Comparison of ENCODE assay signal across 15 mouse cellular contexts in genomic region chr8:83225598-83225997, GRCm38 (mm10). TPM values are rescaled to one million over a fixed set of nuclear protein-coding genes. Genes with fewer than 3 reads are reported as not detected.
"Had no signal": no experiment of that assay in that cellular context is flagged by ENCODE, and none has a peak within 500 bp of the region (broad histone marks: within the 10 kb centered on the region; RNA-seq: fewer than 3 reads in every experiment).

No protein-coding gene starts in this region.

- H3K9ac ChIP-seq: neural tube, embryonic 12.5 days; neural tube, embryonic 13.5 days; stomach, embryonic 15.5 days had no signal

- H3K27ac ChIP-seq: neural tube, embryonic 12.5 days; neural tube, embryonic 13.5 days; stomach, embryonic 15.5 days had no signal

- H3K4me1 ChIP-seq: neural tube, embryonic 13.5 days; stomach, embryonic 15.5 days had no signal

- H3K4me3 ChIP-seq: neural tube, embryonic 12.5 days; neural tube, embryonic 13.5 days; stomach, embryonic 15.5 days had no signal

- H3K27me3 ChIP-seq: neural tube, embryonic 12.5 days; neural tube, embryonic 13.5 days; stomach, embryonic 15.5 days had no signal

- DNase-seq: right cerebral cortex, adult 18-20 months; right cerebral cortex, postnatal 14 days; right cerebral cortex, postnatal 25 days; right cerebral cortex, postnatal 4 days; spleen, adult 18-20 months; thymus, adult 18-20 months; thymus, adult 2 months; thymus, postnatal 14 days; thymus, postnatal 25 days; thymus, postnatal 36 days; thymus, postnatal 4 days had no signal

- H3K4me2 ChIP-seq: neural tube, embryonic 12.5 days; neural tube, embryonic 13.5 days; stomach, embryonic 15.5 days had no signal

- H3K36me3 ChIP-seq: neural tube, embryonic 12.5 days; neural tube, embryonic 13.5 days; stomach, embryonic 15.5 days had no signal

- H3K9me3 ChIP-seq: neural tube, embryonic 12.5 days; neural tube, embryonic 13.5 days; stomach, embryonic 15.5 days had no signal

RNA-seq across cellular contexts. Expression of gene Gm10645, which starts 59.6 kb away (rescaled TPM):
- polyA plus RNA-seq: testis, adult 2 months had no signal
